Mouse (Mus musculus): ENCODE measurements around the gene Zfp423. TPM values are rescaled to one million over a fixed set of nuclear protein-coding genes. Genes with fewer than 3 reads are reported as not detected.
A peak's percentile ranks its signal among the peaks of the same experiment; 100 is the strongest.

Zfp423 gene
- polyA plus RNA-seq, 1 experiment from 2014 or later: 17.7 TPM

DNA sequence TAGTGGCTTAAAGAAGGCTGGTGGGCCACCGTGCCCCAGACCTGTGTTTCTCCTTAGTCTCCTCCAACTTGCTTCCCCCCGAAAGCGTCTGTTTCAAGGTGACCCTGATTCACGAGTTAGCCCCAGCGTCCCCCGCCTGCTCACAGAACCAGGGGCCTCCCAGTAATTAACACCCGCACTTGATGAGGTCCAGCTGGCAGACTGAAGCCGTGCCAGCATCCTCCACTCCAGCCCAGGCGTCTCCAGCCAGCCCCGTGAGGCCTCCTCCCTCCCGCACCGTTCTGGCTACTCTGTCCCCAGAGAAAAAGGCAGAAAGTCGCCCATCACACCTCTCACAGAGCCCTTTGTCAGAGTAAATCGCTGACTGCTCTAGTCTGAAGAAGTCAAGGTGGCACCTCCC is 213.3 kb downstream of the Zfp423 start:
- Histone ChIP-seq H3K9ac (replicated peaks) (no peak overlapping the region), H3K27ac (replicated peaks) (peak overlapping the region; percentile 70), H3K27me3 (no peaks in the 10 kb centered on the region), H3K4me1 (peaks cover 67% of the 10 kb centered on the region), H3K4me3 (no peak overlapping the region), H3K4me2 (replicated peaks) (no peak overlapping the region), H3K9me3 (no peaks in the 10 kb centered on the region), H3K36me3 (no peaks in the 10 kb centered on the region)
- WGBS: 14% methylated on average over 14 of the region's 14 CpGs
- ATAC-seq (replicated peaks): peak; percentile 55

- H3K27ac ChIP-seq (replicated peaks): peak overlapping the region; percentile 70
- H3K36me3 ChIP-seq: no peaks in the 10 kb centered on the region
- H3K4me3 ChIP-seq: no peak overlapping the region
- 20% methylated on average over 20 of the region's 20 CpGs for WGBS
- peaks cover 66% of the 10 kb centered on the region for H3K4me1 ChIP-seq
- no peak overlapping the region for H3K9ac ChIP-seq (replicated peaks)
- ATAC-seq (replicated peaks): peak; percentile 39; the same call in 1 of the 2 replicates
- no peaks in the 10 kb centered on the region for H3K9me3 ChIP-seq
- H3K4me2 ChIP-seq (replicated peaks): peak overlapping the region; percentile 32
- no peaks in the 10 kb centered on the region for H3K27me3 ChIP-seq
Observed at GRCm38 (mm10) chr8:87745125-87745698, 214.2 kb downstream of the Zfp423 start.

- no peak overlapping the region for H3K4me3 ChIP-seq
- no peaks in the 10 kb centered on the region for H3K27me3 ChIP-seq
- H3K27ac ChIP-seq (replicated peaks): peak overlapping the region; percentile 70
- H3K4me1 ChIP-seq: peaks cover 62% of the 10 kb centered on the region
- H3K36me3 ChIP-seq: no peaks in the 10 kb centered on the region
- 0 out of 2 replicates have a peak overlapping the region, but pooled peaks have one; percentile 32 for H3K4me2 ChIP-seq (replicated peaks)
- WGBS: 37% methylated on average over 6 of the region's 6 CpGs
- H3K9me3 ChIP-seq: no peaks in the 10 kb centered on the region
- no peak; the same call in 1 of the 2 replicates for ATAC-seq (replicated peaks)
- H3K9ac ChIP-seq (replicated peaks): no peak overlapping the region
Observed at GRCm38 (mm10) chr8:87744556-87744955, 214.8 kb downstream of the Zfp423 start.

DNA sequence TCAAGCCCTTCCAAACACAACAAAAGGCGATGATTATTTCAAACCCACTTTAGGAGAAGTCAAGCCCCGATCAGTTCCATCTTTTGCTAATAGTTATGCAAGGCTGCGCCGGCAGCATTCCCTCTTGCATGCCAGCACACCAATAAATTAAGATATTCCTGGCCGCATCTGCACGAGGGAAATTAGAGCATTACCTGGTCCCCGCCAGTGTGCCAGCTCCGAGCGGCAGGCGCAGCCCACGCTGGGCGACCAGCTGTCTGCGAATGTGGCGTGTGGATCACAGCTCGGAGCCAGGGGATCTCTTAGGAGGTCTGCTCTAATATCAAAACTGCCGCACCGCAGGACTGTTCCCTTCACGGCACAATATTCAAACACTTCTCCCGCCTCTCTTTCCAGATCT is 217.4 kb downstream of the Zfp423 start:
- ATAC-seq (replicated peaks): no peak
- WGBS: 54% methylated on average over 19 of the region's 19 CpGs
- no peaks in the 10 kb centered on the region for H3K9me3 ChIP-seq
- H3K36me3 ChIP-seq: no peaks in the 10 kb centered on the region
- H3K4me1 ChIP-seq: peaks cover 66% of the 10 kb centered on the region
- H3K27ac ChIP-seq (replicated peaks): no peak overlapping the region
- H3K4me2 ChIP-seq (replicated peaks): no peak overlapping the region
- H3K9ac ChIP-seq (replicated peaks): no peak overlapping the region
- no peaks in the 10 kb centered on the region for H3K27me3 ChIP-seq
- no peak overlapping the region for H3K4me3 ChIP-seq

GRCm38 (mm10) chr8:87740946-87741530 is 218.4 kb downstream of the Zfp423 start:
- Histone ChIP-seq H3K27ac (replicated peaks) (no peak overlapping the region), H3K27me3 (no peaks in the 10 kb centered on the region), H3K4me1 (peaks cover 58% of the 10 kb centered on the region), H3K4me3 (no peak overlapping the region), H3K9ac (replicated peaks) (no peak overlapping the region), H3K9me3 (no peaks in the 10 kb centered on the region), H3K36me3 (no peaks in the 10 kb centered on the region), H3K4me2 (replicated peaks) (no peak overlapping the region)
- no peak for ATAC-seq (replicated peaks)
- WGBS: 31% methylated on average over 11 of the region's 11 CpGs

GRCm38 (mm10) chr8:87737900-87738299 is 221.5 kb downstream of the Zfp423 start:
- no peaks in the 10 kb centered on the region for H3K9me3 ChIP-seq
- H3K36me3 ChIP-seq: no peaks in the 10 kb centered on the region
- H3K27me3 ChIP-seq: no peaks in the 10 kb centered on the region
- ATAC-seq (replicated peaks): peak; percentile 23; the same call in 1 of the 2 replicates
- H3K9ac ChIP-seq (replicated peaks): no peak overlapping the region
- no peak overlapping the region for H3K4me2 ChIP-seq (replicated peaks)
- H3K27ac ChIP-seq (replicated peaks): peak overlapping the region; percentile 65
- 12% methylated on average over 11 of the region's 11 CpGs for WGBS
- H3K4me1 ChIP-seq: peaks cover 45% of the 10 kb centered on the region
- no peak overlapping the region for H3K4me3 ChIP-seq

GRCm38 (mm10) chr8:87734902-87735301 is 224.5 kb downstream of the Zfp423 start:
- H3K36me3 ChIP-seq: no peaks in the 10 kb centered on the region
- peaks cover 26% of the 10 kb centered on the region for H3K4me1 ChIP-seq
- H3K27me3 ChIP-seq: no peaks in the 10 kb centered on the region
- ATAC-seq (replicated peaks): no peak
- H3K27ac ChIP-seq (replicated peaks): no peak overlapping the region
- H3K9me3 ChIP-seq: no peaks in the 10 kb centered on the region
- no peak overlapping the region for H3K9ac ChIP-seq (replicated peaks)
- WGBS: 52% methylated on average over 4 of the region's 4 CpGs
- no peak overlapping the region for H3K4me2 ChIP-seq (replicated peaks)
- H3K4me3 ChIP-seq: no peak overlapping the region

DNA sequence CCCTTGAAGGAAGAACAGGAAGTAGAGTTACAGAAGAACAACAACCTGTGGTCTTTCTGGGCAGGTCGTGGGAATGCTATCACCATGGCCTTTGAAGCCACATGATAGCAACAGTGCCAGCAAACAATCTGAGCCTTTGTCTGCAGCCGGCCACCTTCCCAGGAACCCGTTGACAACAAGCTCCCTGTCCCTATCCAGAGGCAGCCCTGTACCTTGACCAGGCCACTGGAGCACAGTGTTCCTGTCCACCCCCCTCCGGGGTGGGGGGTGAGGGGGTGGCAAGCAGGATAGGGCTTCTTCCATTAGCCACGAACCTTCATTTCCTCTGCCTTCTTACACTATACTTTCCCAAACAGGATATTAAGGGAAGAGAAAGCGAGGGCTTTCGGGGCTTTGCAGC is 224.9 kb downstream of the Zfp423 start:
- no peak overlapping the region for H3K4me3 ChIP-seq
- H3K36me3 ChIP-seq: no peaks in the 10 kb centered on the region
- H3K9ac ChIP-seq (replicated peaks): no peak overlapping the region
- no peak for ATAC-seq (replicated peaks)
- H3K4me1 ChIP-seq: peaks cover 26% of the 10 kb centered on the region
- H3K27ac ChIP-seq (replicated peaks): no peak overlapping the region
- 53% methylated on average over 7 of the region's 7 CpGs for WGBS
- H3K4me2 ChIP-seq (replicated peaks): no peak overlapping the region
- H3K9me3 ChIP-seq: no peaks in the 10 kb centered on the region
- H3K27me3 ChIP-seq: no peaks in the 10 kb centered on the region

DNA sequence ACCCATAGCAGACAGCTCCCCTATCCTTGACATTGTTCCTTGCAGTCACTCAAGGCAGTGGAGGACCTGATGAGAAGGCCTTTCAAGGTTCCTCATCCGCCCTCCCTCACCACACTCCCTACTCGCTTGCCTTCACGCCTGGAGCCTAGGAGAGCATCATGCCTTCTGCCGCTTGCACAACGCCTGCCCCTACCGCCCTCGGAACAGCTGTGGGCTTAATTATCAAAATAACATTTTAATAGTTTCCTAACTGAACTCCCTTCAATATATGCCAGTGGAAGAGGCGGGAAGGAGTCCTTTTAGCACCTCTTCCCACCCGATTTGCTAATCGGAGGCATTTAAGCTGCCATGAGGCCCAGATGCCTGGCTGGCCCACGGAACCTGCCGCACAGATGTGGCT is 228.3 kb downstream of the Zfp423 start:
- Histone ChIP-seq H3K9ac (replicated peaks) (no peak overlapping the region), H3K9me3 (no peaks in the 10 kb centered on the region), H3K4me2 (replicated peaks) (no peak overlapping the region), H3K4me1 (peaks cover 7% of the 10 kb centered on the region), H3K36me3 (no peaks in the 10 kb centered on the region), H3K4me3 (no peak overlapping the region), H3K27me3 (no peaks in the 10 kb centered on the region), H3K27ac (replicated peaks) (no peak overlapping the region)
- no peak for ATAC-seq (replicated peaks)
- 85% methylated on average over 12 of the region's 12 CpGs for WGBS

GRCm38 (mm10) chr8:87723015-87723414 is 236.4 kb downstream of the Zfp423 start:
- ATAC-seq (replicated peaks): no peak
- 59% methylated on average over 8 of the region's 8 CpGs for WGBS
- Histone ChIP-seq H3K4me2 (replicated peaks) (no peak overlapping the region), H3K9ac (replicated peaks) (no peak overlapping the region), H3K27ac (replicated peaks) (no peak overlapping the region), H3K4me1 (peaks cover 23% of the 10 kb centered on the region), H3K4me3 (no peak overlapping the region), H3K27me3 (no peaks in the 10 kb centered on the region), H3K9me3 (no peaks in the 10 kb centered on the region), H3K36me3 (no peaks in the 10 kb centered on the region)

- H3K9ac ChIP-seq (replicated peaks): no peak overlapping the region
- H3K4me1 ChIP-seq: peaks cover 57% of the 10 kb centered on the region
- no peak overlapping the region for H3K4me2 ChIP-seq (replicated peaks)
- peak overlapping the region; percentile 39; the same call in 1 of the 2 replicates for H3K27ac ChIP-seq (replicated peaks)
- ATAC-seq (replicated peaks): no peak
- WGBS: 42% methylated on average over 27 of the region's 27 CpGs
- H3K36me3 ChIP-seq: no peaks in the 10 kb centered on the region
- no peaks in the 10 kb centered on the region for H3K27me3 ChIP-seq
- H3K4me3 ChIP-seq: no peak overlapping the region
- H3K9me3 ChIP-seq: no peaks in the 10 kb centered on the region
Observed at GRCm38 (mm10) chr8:87719137-87719815, 240.1 kb downstream of the Zfp423 start.

DNA sequence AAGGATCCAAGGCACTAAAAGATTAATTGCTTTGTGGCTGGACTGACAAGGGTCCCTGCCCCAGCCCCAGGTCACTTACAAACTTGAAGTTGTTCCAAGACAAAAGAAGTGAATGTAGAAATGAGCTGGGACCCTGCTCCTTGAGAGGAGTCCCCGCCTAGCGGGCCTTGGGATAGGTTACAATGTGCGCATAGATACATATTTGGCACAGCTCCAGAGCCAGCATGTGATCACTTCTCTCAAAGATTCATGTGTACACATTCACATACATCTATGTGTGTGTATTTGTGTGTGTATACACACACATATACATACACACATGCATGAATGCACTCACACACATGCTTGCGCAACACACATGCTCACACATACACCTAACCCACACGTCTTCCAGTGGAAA is 241.9 kb downstream of the Zfp423 start:
- H3K27me3 ChIP-seq: no peaks in the 10 kb centered on the region
- H3K9me3 ChIP-seq: no peaks in the 10 kb centered on the region
- 51% methylated on average over 5 of the region's 5 CpGs for WGBS
- H3K36me3 ChIP-seq: no peaks in the 10 kb centered on the region
- H3K4me1 ChIP-seq: peaks cover 51% of the 10 kb centered on the region
- no peak overlapping the region for H3K27ac ChIP-seq (replicated peaks)
- no peak overlapping the region for H3K4me3 ChIP-seq
- H3K9ac ChIP-seq (replicated peaks): no peak overlapping the region
- H3K4me2 ChIP-seq (replicated peaks): no peak overlapping the region
- no peak for ATAC-seq (replicated peaks)
